Mouse (Mus musculus) limb, embryonic 14.5 days (tissue): ENCODE measurements at regions not wholly inside any gene's neighbourhood (a gene's known extent, or its start where the extent isn't known, plus 50 kb on each side); places are given as distances from the start of the nearest gene placed in this dataset.
A peak's percentile ranks its signal among the peaks of the same experiment; 100 is the strongest.

ENCODE experiments used
- ATAC-seq: fragments of 200-750 bp; cut with Nextera tagmentation; 2 replicates; pipeline ENCODE4 v1.8.0; 2017; ENCODE audit warnings: low read depth, moderate number of reproducible peaks, moderate TSS enrichment; ENCODE audit not compliant: low FRiP score
- DNase-seq: peaks from one replicate; pipeline ENCODE4 v3.0.0-alpha.2; 2015; ENCODE audit warnings: low spot score
- H3K27ac ChIP-seq: fragments of 300-500 bp; sonication (generic); replicated peaks from 2 replicates; pipeline ENCODE4 v1.5.1; 2014; ENCODE audit warnings: low read depth, mild to moderate bottlenecking, low read length, moderate library complexity, mixed read lengths
- H3K27me3 ChIP-seq: fragments of 300-500 bp; sonication (generic); 2 replicates; pipeline ENCODE4 v1.6.1; 2014; ENCODE audit warnings: low read length, mixed read lengths; ENCODE audit not compliant: control insufficient read depth, insufficient read depth
- H3K36me3 ChIP-seq: fragments of 300-500 bp; sonication (generic); 2 replicates; pipeline ENCODE4 v1.6.1; 2014; ENCODE audit warnings: mild to moderate bottlenecking, low read length, moderate library complexity, mixed read lengths; ENCODE audit not compliant: control insufficient read depth, insufficient read depth
- H3K4me1 ChIP-seq: fragments of 300-500 bp; sonication (generic); 2 replicates; pipeline ENCODE4 v1.6.1; 2014; ENCODE audit warnings: antibody characterized with exemption, low read length, mixed read lengths; ENCODE audit not compliant: control insufficient read depth, insufficient read depth
- H3K4me2 ChIP-seq: fragments of 300-500 bp; sonication (generic); replicated peaks from 2 replicates; pipeline ENCODE4 v1.6.1; 2014; ENCODE audit warnings: low read depth, mild to moderate bottlenecking, low read length, moderate library complexity; ENCODE audit not compliant: severe bottlenecking
- H3K4me3 ChIP-seq: fragments of 300-500 bp; sonication (generic); replicated peaks from 2 replicates; pipeline ENCODE4 v1.5.1; 2014; ENCODE audit warnings: low read length
- H3K9ac ChIP-seq: fragments of 300-500 bp; sonication (generic); 2 replicates; pipeline ENCODE4 v1.6.1; 2014; ENCODE audit warnings: mild to moderate bottlenecking, low read depth, low read length, moderate library complexity; ENCODE audit not compliant: severe bottlenecking
- H3K9me3 ChIP-seq: fragments of 300-500 bp; sonication (generic); 2 replicates; pipeline ENCODE4 v1.6.1; 2016; ENCODE audit warnings: low read length; ENCODE audit not compliant: control insufficient read depth
- POLR2A ChIP-seq: fragments of 200-500 bp; IDR thresholded peaks from 2 replicates; pipeline ENCODE4 v1.8.0; 2012; ENCODE audit warnings: inconsistent platforms, mild to moderate bottlenecking, moderate library complexity, borderline replicate concordance; ENCODE audit not compliant: insufficient read depth, insufficient read length; ENCODE audit errors: extremely low read depth
- WGBS: fragments of 180-500 bp; shearing (Covaris S2); extraction: QIAGEN DNeasy Blood & Tissue Kit; methylation state at CpG from one replicate; pipeline ENCODE4 v1.1.7; 2014; 5-methylcytosine and 5-hydroxymethylcytosine counted together

GRCm38 (mm10) chr4:55461927-55462326, 70.3 kb downstream of the Klf4 start:
- ATAC-seq: no peak
- H3K27me3 ChIP-seq: no peaks in the 10 kb centered on the region
- H3K36me3 ChIP-seq: no peaks in the 10 kb centered on the region
- TF ChIP-seq POLR2A: no peak
- no peak overlapping the region for H3K27ac ChIP-seq
- H3K4me2 ChIP-seq: no peak overlapping the region
- no peak for DNase-seq
- H3K4me3 ChIP-seq: no peak overlapping the region
- H3K4me1 ChIP-seq: no peaks in the 10 kb centered on the region
- no peaks in the 10 kb centered on the region for H3K9me3 ChIP-seq
- H3K9ac ChIP-seq: no peak overlapping the region
- 77% methylated on average over 5 of the region's 5 CpGs for whole genome bisulfite sequencing

- ATAC-seq: no peak
- Histone ChIP-seq H3K4me3 (no peak overlapping the region), H3K27me3 (no peaks in the 10 kb centered on the region), H3K4me1 (no peaks in the 10 kb centered on the region), H3K27ac (no peak overlapping the region), H3K9me3 (no peaks in the 10 kb centered on the region), H3K9ac (no peak overlapping the region), H3K4me2 (no peak overlapping the region), H3K36me3 (no peaks in the 10 kb centered on the region)
- TF ChIP-seq POLR2A: no peak
- 70% methylated on average over 5 of the region's 5 CpGs for WGBS
- peak; percentile 39 for DNase-seq
These were observed 78.4 kb downstream of the Klf4 start for GRCm38 (mm10) chr4:55453902-55454301.

- no peak for TF ChIP-seq POLR2A
- no peak for DNase-seq
- WGBS: 73% methylated on average over 6 of the region's 6 CpGs
- Histone ChIP-seq H3K27ac (no peak overlapping the region), H3K4me1 (no peaks in the 10 kb centered on the region), H3K36me3 (no peaks in the 10 kb centered on the region), H3K9ac (no peak overlapping the region), H3K4me2 (no peak overlapping the region), H3K27me3 (no peaks in the 10 kb centered on the region), H3K4me3 (no peak overlapping the region), H3K9me3 (no peaks in the 10 kb centered on the region)
- ATAC-seq: no peak
These were observed 79.7 kb downstream of the Klf4 start for GRCm38 (mm10) chr4:55452546-55452945.

DNA sequence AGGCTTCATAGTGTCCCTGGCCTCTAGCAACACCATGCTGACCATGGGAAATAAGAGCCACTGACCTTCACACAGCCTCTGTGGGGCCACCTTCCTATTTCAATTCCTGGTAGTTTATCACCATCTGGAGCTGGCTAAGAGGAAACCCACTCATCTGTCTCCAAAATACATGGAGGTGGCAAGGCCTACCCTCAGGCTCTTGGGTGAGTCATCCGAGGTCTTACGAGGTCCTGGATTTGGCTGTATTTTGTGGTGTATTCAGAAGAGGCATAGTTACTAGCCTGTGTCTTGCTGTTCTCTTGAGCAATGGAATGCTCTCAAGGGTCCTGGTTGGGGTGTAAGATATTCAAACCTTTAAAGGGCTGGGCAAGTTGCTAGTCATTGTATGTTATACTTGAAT, 80.6 kb downstream of the Klf4 start:
- ATAC-seq: no peak
- WGBS: 87% methylated on average over 2 of the region's 2 CpGs
- Histone ChIP-seq H3K4me2 (no peak overlapping the region), H3K9me3 (no peaks in the 10 kb centered on the region), H3K27ac (no peak overlapping the region), H3K4me1 (no peaks in the 10 kb centered on the region), H3K27me3 (no peaks in the 10 kb centered on the region), H3K4me3 (no peak overlapping the region), H3K36me3 (no peaks in the 10 kb centered on the region), H3K9ac (no peak overlapping the region)
- TF ChIP-seq POLR2A: no peak
- no peak for DNase-seq

DNA sequence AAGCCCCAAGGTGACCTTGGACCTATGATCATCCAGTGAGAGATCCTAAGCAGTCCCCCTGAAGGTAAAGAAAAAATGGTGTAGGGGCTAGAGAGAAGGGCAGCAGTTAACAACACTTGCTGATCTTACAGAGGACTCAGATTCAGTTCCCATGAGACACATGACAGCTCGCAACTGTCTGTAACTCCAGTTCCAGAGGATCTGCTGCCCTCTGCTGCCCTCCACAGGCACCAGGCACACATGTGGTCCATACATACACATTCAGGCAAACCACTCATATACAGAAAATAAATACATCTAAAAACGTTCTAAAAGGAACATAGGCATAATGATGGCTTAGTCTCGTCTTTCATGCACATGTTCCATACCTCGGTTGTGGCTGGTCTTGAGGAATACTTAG, 81.2 kb downstream of the Klf4 start:
- no peak overlapping the region for H3K9ac ChIP-seq
- H3K36me3 ChIP-seq: no peaks in the 10 kb centered on the region
- H3K4me2 ChIP-seq: no peak overlapping the region
- DNase-seq: no peak
- no peaks in the 10 kb centered on the region for H3K4me1 ChIP-seq
- H3K27ac ChIP-seq: no peak overlapping the region
- H3K27me3 ChIP-seq: no peaks in the 10 kb centered on the region
- no peaks in the 10 kb centered on the region for H3K9me3 ChIP-seq
- no peak overlapping the region for H3K4me3 ChIP-seq
- ATAC-seq: no peak
- WGBS: 63% methylated on average over 4 of the region's 4 CpGs
- no peak for TF ChIP-seq POLR2A

- ATAC-seq (no peak), DNase-seq (no peak)
- Histone ChIP-seq H3K9me3 (no peaks in the 10 kb centered on the region), H3K4me2 (no peak overlapping the region), H3K27me3 (no peaks in the 10 kb centered on the region), H3K27ac (no peak overlapping the region), H3K36me3 (no peaks in the 10 kb centered on the region), H3K9ac (no peak overlapping the region), H3K4me3 (no peak overlapping the region), H3K4me1 (no peaks in the 10 kb centered on the region)
- WGBS: 80% methylated on average over 9 of the region's 9 CpGs
- no peak for TF ChIP-seq POLR2A
These were observed 88.8 kb downstream of the Klf4 start for GRCm38 (mm10) chr4:55443489-55443888.
